Mouse (Mus musculus): ENCODE measurements around the gene Irf6.

- TF ChIP-seq CTCF (IDR thresholded peaks at IDR 0.05; ENCODE audit: control insufficient read depth, insufficient read depth, insufficient read length) (no peak), CEBPB (IDR thresholded peaks at IDR 0.05; ENCODE audit: low read depth) (no peak)
These were observed 20.3 kb downstream of the Irf6 start for GRCm38 (mm10) chr1:193172991-193173809.

Data from C2C12 (cell line).